Mouse (Mus musculus): ENCODE data around the gene Vav1.

DNA sequence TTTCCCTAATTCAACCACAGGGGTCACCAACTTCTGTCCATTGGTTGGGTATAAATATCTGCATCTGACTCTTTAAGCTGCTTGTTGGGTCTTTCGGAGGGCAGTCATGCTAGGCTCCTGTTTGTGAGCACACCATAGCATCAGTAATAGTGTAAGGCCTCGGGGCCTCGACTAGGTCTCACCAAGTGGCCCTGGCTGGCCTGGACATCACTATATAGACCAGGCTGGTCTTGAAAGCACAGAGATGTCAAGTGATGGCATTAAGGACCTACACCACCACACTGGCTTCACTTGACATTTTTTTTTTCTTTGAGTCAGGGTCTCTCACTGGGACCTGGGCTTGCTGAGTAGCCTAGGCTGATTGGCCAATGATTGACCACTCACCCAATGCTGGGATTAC is 20.7 kb upstream of the Vav1 start:
- no peak for TF ChIP-seq POLR2A (IDR thresholded peaks at IDR 0.05; ENCODE audit: borderline replicate concordance, extremely low read depth, insufficient read depth, insufficient read length, poor library complexity, severe bottlenecking)
- no peak for TF ChIP-seq CTCF (IDR thresholded peaks at IDR 0.05; ENCODE audit: borderline replicate concordance, extremely low read depth, insufficient read depth, insufficient read length)

All from brain, embryonic 14.5 days (tissue).